Mouse (Mus musculus) lung, embryonic 15.5 days (tissue): ENCODE measurements around the gene Olfr1026. TPM values are rescaled to one million over a fixed set of nuclear protein-coding genes. Genes with fewer than 3 reads are reported as not detected.

ENCODE experiments used
- ATAC-seq: fragments of 200-750 bp; cut with Nextera tagmentation; 2 replicates; pipeline ENCODE4 v1.8.0; 2017; ENCODE audit warnings: moderate number of reproducible peaks, borderline replicate concordance; ENCODE audit not compliant: low FRiP score, low TSS enrichment; ENCODE audit errors: extremely low read depth
- H3K27ac ChIP-seq: fragments of 300-500 bp; sonication (generic); 2 replicates; pipeline ENCODE4 v1.5.1; 2015; ENCODE audit warnings: moderate library complexity, mild to moderate bottlenecking, inconsistent platforms
- H3K27me3 ChIP-seq: fragments of 300-500 bp; sonication (generic); 2 replicates; pipeline ENCODE4 v1.6.1; 2015; ENCODE audit warnings: inconsistent platforms
- H3K36me3 ChIP-seq: fragments of 300-500 bp; sonication (generic); 2 replicates; pipeline ENCODE4 v1.6.1; 2015; ENCODE audit warnings: inconsistent platforms
- H3K4me1 ChIP-seq: fragments of 300-500 bp; sonication (generic); 2 replicates; pipeline ENCODE4 v1.6.1; 2015; ENCODE audit warnings: inconsistent platforms
- H3K4me2 ChIP-seq: fragments of 300-500 bp; sonication (generic); 2 replicates; pipeline ENCODE4 v1.6.1; 2015; ENCODE audit warnings: inconsistent platforms, mild to moderate bottlenecking, moderate library complexity
- H3K4me3 ChIP-seq: fragments of 300-500 bp; sonication (generic); 2 replicates; pipeline ENCODE4 v1.5.1; 2015; ENCODE audit warnings: mild to moderate bottlenecking, inconsistent platforms
- H3K9ac ChIP-seq: fragments of 300-500 bp; sonication (generic); 2 replicates; pipeline ENCODE4 v1.6.1; 2015; ENCODE audit warnings: inconsistent platforms
- H3K9me3 ChIP-seq: fragments of 300-500 bp; sonication (generic); 2 replicates; pipeline ENCODE4 v1.6.1; 2016; ENCODE audit warnings: inconsistent platforms
- WGBS: fragments of 180-500 bp; shearing (Covaris S2); methylation state at CpG from one replicate; pipeline ENCODE4 v1.1.7; 2015; 5-methylcytosine and 5-hydroxymethylcytosine counted together
- polyA plus RNA-seq: library from polyadenylated mRNA; unstranded; fragments of >200 nt; fragmentation: Nextera tagmentation; extraction: Ambion mirVana; gene quantifications from 2 replicates; pipeline ENCODE4 v1.2.1, GENCODE M21; 2015

The Olfr1026 gene
- polyA plus RNA-seq: not detected in 2 replicates

- H3K4me3 ChIP-seq: no peak within 1 kb of the TSS
- 76% methylated on average over 3 of the region's 3 CpGs for WGBS
- H3K4me2 ChIP-seq: no peak within 1 kb of the TSS
- H3K27me3 ChIP-seq: no peaks in the 10 kb centered on the region
- H3K9me3 ChIP-seq: no peaks in the 10 kb centered on the region
- H3K4me1 ChIP-seq: no peaks in the 10 kb centered on the region
- H3K27ac ChIP-seq: no peak within 1 kb of the TSS
- ATAC-seq: no peak
- H3K9ac ChIP-seq: no peak within 1 kb of the TSS
- no peaks in the 10 kb centered on the region for H3K36me3 ChIP-seq
Observed at GRCm38 (mm10) chr2:85921258-85921657, at the start of gene Olfr1026. Olfr1026 (plus strand) TSS chr2:85921558.

- Histone ChIP-seq H3K9me3 (no peaks in the 10 kb centered on the region), H3K4me2 (no peak within 1 kb of the TSS), H3K4me1 (no peaks in the 10 kb centered on the region), H3K9ac (no peak within 1 kb of the TSS), H3K36me3 (no peaks in the 10 kb centered on the region), H3K27me3 (no peaks in the 10 kb centered on the region), H3K27ac (no peak within 1 kb of the TSS), H3K4me3 (no peak within 1 kb of the TSS)
- 66% methylated on average over 2 of the region's 2 CpGs for WGBS
- no peak for ATAC-seq
Observed at GRCm38 (mm10) chr2:85885340-85885739, 36.0 kb upstream of the Olfr1026 start, which contains the start of gene Olfr1023. Olfr1023 (plus strand) TSS chr2:85885640.

GRCm38 (mm10) chr2:85904952-85905351, 16.4 kb upstream of the Olfr1026 start, which contains the start of gene Olfr1024:
Olfr1024 (minus strand) TSS chr2:85905052.
- Histone ChIP-seq H3K9me3 (no peaks in the 10 kb centered on the region), H3K4me2 (no peak within 1 kb of the TSS), H3K9ac (no peak within 1 kb of the TSS), H3K4me3 (no peak within 1 kb of the TSS), H3K27me3 (no peaks in the 10 kb centered on the region), H3K36me3 (no peaks in the 10 kb centered on the region), H3K4me1 (no peaks in the 10 kb centered on the region), H3K27ac (no peak within 1 kb of the TSS)
- ATAC-seq: no peak
- WGBS: 76% methylated on average over 3 of the region's 3 CpGs

GRCm38 (mm10) chr2:85913197-85913596, 8.2 kb upstream of the Olfr1026 start:
- H3K27me3 ChIP-seq: no peaks in the 10 kb centered on the region
- H3K27ac ChIP-seq: no peak overlapping the region
- ATAC-seq: no peak
- no peak overlapping the region for H3K4me3 ChIP-seq
- no peaks in the 10 kb centered on the region for H3K4me1 ChIP-seq
- H3K4me2 ChIP-seq: no peak overlapping the region
- H3K9ac ChIP-seq: no peak overlapping the region
- no peaks in the 10 kb centered on the region for H3K9me3 ChIP-seq
- no peaks in the 10 kb centered on the region for H3K36me3 ChIP-seq

GRCm38 (mm10) chr2:85914893-85915292, 6.5 kb upstream of the Olfr1026 start, which contains the start of gene Olfr1025-ps1:
Olfr1025-ps1 (plus strand) TSS chr2:85915193.
- ATAC-seq: no peak
- H3K9ac ChIP-seq: no peak within 1 kb of the TSS
- H3K36me3 ChIP-seq: no peaks in the 10 kb centered on the region
- H3K4me1 ChIP-seq: no peaks in the 10 kb centered on the region
- WGBS: 46% methylated on average over 1 of the region's 1 CpGs
- H3K27me3 ChIP-seq: no peaks in the 10 kb centered on the region
- no peak within 1 kb of the TSS for H3K4me2 ChIP-seq
- H3K27ac ChIP-seq: no peak within 1 kb of the TSS
- no peaks in the 10 kb centered on the region for H3K9me3 ChIP-seq
- no peak within 1 kb of the TSS for H3K4me3 ChIP-seq

GRCm38 (mm10) chr2:85950137-85950536, 28.8 kb downstream of the Olfr1026 start, which contains the start of gene Olfr1028:
Olfr1028 (plus strand) TSS chr2:85950437.
- H3K4me1 ChIP-seq: no peaks in the 10 kb centered on the region
- no peaks in the 10 kb centered on the region for H3K36me3 ChIP-seq
- WGBS: 81% methylated on average over 1 of the region's 1 CpGs
- no peak for ATAC-seq
- no peaks in the 10 kb centered on the region for H3K27me3 ChIP-seq
- H3K4me2 ChIP-seq: no peak within 1 kb of the TSS
- H3K4me3 ChIP-seq: no peak within 1 kb of the TSS
- H3K9me3 ChIP-seq: no peaks in the 10 kb centered on the region
- no peak within 1 kb of the TSS for H3K27ac ChIP-seq
- H3K9ac ChIP-seq: no peak within 1 kb of the TSS

- Histone ChIP-seq H3K27ac (no peak within 1 kb of the TSS), H3K9me3 (no peaks in the 10 kb centered on the region), H3K4me2 (no peak within 1 kb of the TSS), H3K27me3 (no peaks in the 10 kb centered on the region), H3K9ac (no peak within 1 kb of the TSS), H3K36me3 (no peaks in the 10 kb centered on the region), H3K4me3 (no peak within 1 kb of the TSS), H3K4me1 (no peaks in the 10 kb centered on the region)
- WGBS: 89% methylated on average over 2 of the region's 2 CpGs
- ATAC-seq: no peak
Observed at GRCm38 (mm10) chr2:85973595-85973994, 52.2 kb downstream of the Olfr1026 start, which contains the start of gene Olfr1029. Olfr1029 (plus strand) TSS chr2:85973895.

Other genes with a start within 250 kb of the Olfr1026 start
- gene Olfr1006, start 242.8 kb upstream of the Olfr1026 start, polyA plus RNA-seq: not detected in 2 replicates
- not detected in 2 replicates for gene Olfr1008, start 232.1 kb upstream of the Olfr1026 start, polyA plus RNA-seq
- gene Olfr1009, start 206.1 kb upstream of the Olfr1026 start, polyA plus RNA-seq: not detected in 2 replicates
- gene Olfr1012, start 158.8 kb upstream of the Olfr1026 start, polyA plus RNA-seq: not detected in 2 replicates
- not detected in 2 replicates for gene Olfr1013, start 154.5 kb upstream of the Olfr1026 start, polyA plus RNA-seq
- gene Olfr1014, start 148.8 kb upstream of the Olfr1026 start, polyA plus RNA-seq: not detected in 2 replicates
- gene Olfr1015, start 139.5 kb upstream of the Olfr1026 start, polyA plus RNA-seq: not detected in 2 replicates
- not detected in 2 replicates for gene Olfr1016, start 119.0 kb upstream of the Olfr1026 start, polyA plus RNA-seq
- gene Olfr1018, start 103.1 kb upstream of the Olfr1026 start, polyA plus RNA-seq: not detected in 2 replicates
- gene Olfr1019, start 76.1 kb upstream of the Olfr1026 start, polyA plus RNA-seq: not detected in 2 replicates
- gene Olfr1020, start 74.5 kb upstream of the Olfr1026 start, polyA plus RNA-seq: not detected in 2 replicates
- gene Olfr1022, start 53.0 kb upstream of the Olfr1026 start, polyA plus RNA-seq: not detected in 2 replicates
- not detected in 2 replicates for gene Olfr1023, start 35.9 kb upstream of the Olfr1026 start, polyA plus RNA-seq
- not detected in 2 replicates for gene Olfr1024, start 16.5 kb upstream of the Olfr1026 start, polyA plus RNA-seq
- not detected in 2 replicates for gene Olfr1025-ps1, start 6.4 kb upstream of the Olfr1026 start, polyA plus RNA-seq
- gene Olfr1028, start 28.9 kb downstream of the Olfr1026 start, polyA plus RNA-seq: not detected in 2 replicates
- gene Olfr1029, start 52.3 kb downstream of the Olfr1026 start, polyA plus RNA-seq: not detected in 2 replicates
- not detected in 2 replicates for gene Olfr1030, start 57.7 kb downstream of the Olfr1026 start, polyA plus RNA-seq
- not detected in 2 replicates for gene Olfr1031, start 68.7 kb downstream of the Olfr1026 start, polyA plus RNA-seq
- not detected in 2 replicates for gene Olfr1032, start 84.0 kb downstream of the Olfr1026 start, polyA plus RNA-seq
- gene Olfr1033, start 99.1 kb downstream of the Olfr1026 start, polyA plus RNA-seq: 2.3 and 3.1 TPM in 2 replicates
- not detected in 2 replicates for gene Olfr1034, start 124.3 kb downstream of the Olfr1026 start, polyA plus RNA-seq
- gene Olfr1036, start 152.4 kb downstream of the Olfr1026 start, polyA plus RNA-seq: not detected in 2 replicates
- gene Olfr1037, start 165.8 kb downstream of the Olfr1026 start, polyA plus RNA-seq: not detected in 2 replicates
- gene Olfr1039, start 214.4 kb downstream of the Olfr1026 start, polyA plus RNA-seq: not detected in 2 replicates
- gene Olfr1040, start 225.2 kb downstream of the Olfr1026 start, polyA plus RNA-seq: not detected in 2 replicates
- gene Olfr1042, start 240.3 kb downstream of the Olfr1026 start, polyA plus RNA-seq: not detected in 2 replicates
- not detected in 2 replicates for gene Olfr1043, start 246.0 kb downstream of the Olfr1026 start, polyA plus RNA-seq